Mouse (Mus musculus) thymus, postnatal 4 days (tissue): Measurements from ENCODE around the gene Fam171a2.
"Not testable (repeated sequence)": the region's sequence is repeated elsewhere in the genome, so short reads cannot be mapped to it uniquely, and the experiment has no call there.

ENCODE experiments used
- DNase-seq: peaks from one replicate; pipeline ENCODE4 v3.0.0; 2021

Gene Fam171a2

DNA sequence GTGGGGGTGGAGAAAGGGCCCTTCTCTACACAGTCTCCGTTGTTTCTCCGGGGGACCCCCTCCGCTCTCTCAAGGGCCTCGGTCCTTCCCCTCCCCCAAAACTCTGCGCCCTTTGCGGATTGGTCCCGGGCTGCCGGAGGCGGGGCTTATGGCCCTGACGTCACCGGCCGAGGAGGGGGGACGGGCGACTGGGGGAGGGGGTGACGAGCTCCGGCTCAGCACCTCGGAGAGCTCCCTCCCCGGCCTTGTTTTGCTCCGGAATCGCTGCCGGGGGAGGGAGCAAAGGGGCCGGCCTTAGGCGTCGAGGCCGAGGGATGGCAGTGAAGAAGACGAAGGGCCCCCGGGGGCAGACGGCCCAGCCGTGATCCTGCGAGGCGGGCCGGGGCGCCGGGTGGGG is 54.2 kb downstream of the Fam171a2 start, which contains the start of gene Rundc3a:
TSS of gene Rundc3a (plus strand) at position 166 of the 397 bp plus-strand sequence.
- DNase-seq, result peak; percentile 96

DNA sequence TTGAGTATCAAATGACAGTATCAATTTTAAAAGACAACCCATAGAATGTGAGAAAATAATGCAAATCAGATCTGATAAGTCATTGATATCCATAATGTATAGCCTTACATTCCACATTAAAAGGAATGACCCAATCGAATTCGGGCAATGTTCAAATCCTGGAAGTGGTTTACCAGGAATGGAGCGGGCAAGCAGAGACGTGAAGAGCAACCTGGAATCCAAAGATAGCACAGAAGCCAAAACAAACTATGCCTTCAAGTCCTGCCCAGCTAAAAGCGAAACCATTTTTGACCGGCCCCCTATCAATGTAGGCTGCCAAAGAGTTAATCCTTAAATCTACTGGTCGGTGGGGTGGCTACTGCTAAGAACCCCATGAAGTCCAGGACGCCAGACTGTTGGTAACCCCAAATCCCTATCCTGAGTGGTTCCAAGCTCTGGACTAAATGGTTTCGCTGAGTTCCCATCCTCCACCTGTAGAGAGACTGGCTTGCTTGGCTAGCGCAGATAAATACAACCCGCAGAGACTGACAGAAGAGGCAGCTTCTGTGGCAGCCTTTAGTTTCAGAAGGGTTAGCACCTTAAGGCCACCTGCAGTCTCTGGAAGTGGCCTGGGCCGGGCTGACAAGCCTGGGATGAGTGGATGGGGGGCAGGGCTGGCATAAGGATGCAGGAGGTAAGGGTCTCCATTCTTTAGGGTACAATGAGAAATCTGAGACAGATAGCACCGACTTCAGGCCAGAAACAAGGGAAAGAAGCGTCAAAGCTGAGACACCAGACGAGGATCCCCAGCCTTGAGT is 54.8 kb downstream of the Fam171a2 start:
- no peak for DNase-seq

GRCm38 (mm10) chr11:102389436-102389835 is 58.0 kb downstream of the Fam171a2 start:
- not testable (repeated sequence) for DNase-seq
